Mouse (Mus musculus) left cerebral cortex, postnatal 10 days (tissue): ENCODE data around the gene Il24. TPM values are rescaled to one million over a fixed set of nuclear protein-coding genes. Genes with fewer than 3 reads are reported as not detected.

Source experiments
- DNase-seq, 2 experiments: peaks; one replicate each; pipeline ENCODE4 v3.0.0; 2021 to 2022; ENCODE audit warnings: low spot score in 2 of 2, mixed read lengths in 1 of 2; ENCODE audit errors: extremely low spot score in 1 of 2
- intact Hi-C: fragments of 180-260 bp; cut with DNase I; formaldehyde crosslinking; loops from one replicate; pipeline ENCODE4 v1.15.1; 2025
- total RNA-seq, 2 experiments: library from RNA; stranded (reverse); gene quantifications; 2 replicates each; pipeline ENCODE4 v1.2.3; 2021

Il24 gene
- not detected for total RNA-seq

GRCm38 (mm10) chr1:130887354-130887753 is at the start of gene Il24:
Il24 (minus strand) TSS chr1:130887454.
- DNase-seq = no peak
- intact Hi-C loops = no loop called here

GRCm38 (mm10) chr1:130936351-130936750 is 49.1 kb upstream of the Il24 start:
- intact Hi-C loops = no loop called here
- DNase-seq = no peak

- DNase-seq = no peak
- intact Hi-C loops = no loop called here
These were observed 39.2 kb upstream of the Il24 start for GRCm38 (mm10) chr1:130926484-130926883.

GRCm38 (mm10) chr1:130918323-130918980 is 31.2 kb upstream of the Il24 start:
- no peak for DNase-seq
- intact Hi-C loops = no loop called here

- intact Hi-C loops = no loop called here
These were observed 24.3 kb upstream of the Il24 start, which contains the start of gene Il20 for GRCm38 (mm10) chr1:130911401-130912010. Il20 (minus strand) TSS chr1:130911451.

GRCm38 (mm10) chr1:130902505-130902904 is 15.3 kb upstream of the Il24 start:
- intact Hi-C loops = no loop called here
- no peak for DNase-seq

More at GRCm38 (mm10) chr1:130911401-130912010, 24.3 kb upstream of the Il24 start, which contains the start of gene Il20:
- DNase-seq = no peak

GRCm38 (mm10) chr1:130894468-130894867 is 7.2 kb upstream of the Il24 start:
- intact Hi-C loops = no loop called here
- no peak for DNase-seq

- intact Hi-C loops = no loop called here
- DNase-seq = no peak
These were observed 6.2 kb upstream of the Il24 start for GRCm38 (mm10) chr1:130893329-130894040.

GRCm38 (mm10) chr1:130892446-130892845 is 5.2 kb upstream of the Il24 start:
- DNase-seq = no peak

GRCm38 (mm10) chr1:130883146-130883545 is 4.1 kb downstream of the Il24 start:
- no peak for DNase-seq
- intact Hi-C loops = no loop called here

More at GRCm38 (mm10) chr1:130892446-130892845, 5.2 kb upstream of the Il24 start:
- intact Hi-C loops = no loop called here

- no peak for DNase-seq
- intact Hi-C loops = loop anchor here (5.0 kb wide), 1 partner anchor 397 kb away; the partner anchor contains the start of gene Ikbke
These were observed 7.3 kb downstream of the Il24 start for GRCm38 (mm10) chr1:130879927-130880326.

- intact Hi-C loops = loop anchor here (2.0 to 5.0 kb wide), 3 partner anchors 101 to 399 kb away; partner anchors contain the start of gene Ikbke
- peak in 1 of 2 experiments; percentile 55 for DNase-seq
These were observed 9.2 kb downstream of the Il24 start for GRCm38 (mm10) chr1:130877889-130878614.

GRCm38 (mm10) chr1:130876931-130877509 is 10.2 kb downstream of the Il24 start:
- intact Hi-C loops = loop anchor here (2.0 to 5.0 kb wide), 3 partner anchors 102 to 400 kb away; partner anchors contain the start of gene Ikbke
- peak; percentile 39 to 75 for DNase-seq

- no peak for DNase-seq
- intact Hi-C loops = loop anchor here (2.0 to 5.0 kb wide), 3 partner anchors 103 to 401 kb away; partner anchors contain the start of gene Ikbke
These were observed 11.3 kb downstream of the Il24 start for GRCm38 (mm10) chr1:130875910-130876309.

GRCm38 (mm10) chr1:130875139-130875538 is 12.1 kb downstream of the Il24 start:
- intact Hi-C loops = loop anchor here (5.0 kb wide), 1 partner anchor 402 kb away; the partner anchor contains the start of gene Ikbke
- DNase-seq = peak in 1 of 2 experiments; percentile 33

- DNase-seq = no peak
- intact Hi-C loops = no loop called here
These were observed 14.3 kb downstream of the Il24 start for GRCm38 (mm10) chr1:130872912-130873311.

GRCm38 (mm10) chr1:130865541-130866221 is 21.6 kb downstream of the Il24 start, which contains the start of gene Fcmr:
Fcmr (plus strand) TSS chr1:130865669.
- no peak for DNase-seq
- intact Hi-C loops = no loop called here

GRCm38 (mm10) chr1:130864741-130865140 is 22.5 kb downstream of the Il24 start:
- intact Hi-C loops = no loop called here
- no peak for DNase-seq
